Mouse (Mus musculus): ENCODE data around the gene Bckdhb. TPM values are rescaled to one million over a fixed set of nuclear protein-coding genes. Genes with fewer than 3 reads are reported as not detected.

Bckdhb gene
- polyA plus RNA-seq, 1 experiment, result not detected

DNA sequence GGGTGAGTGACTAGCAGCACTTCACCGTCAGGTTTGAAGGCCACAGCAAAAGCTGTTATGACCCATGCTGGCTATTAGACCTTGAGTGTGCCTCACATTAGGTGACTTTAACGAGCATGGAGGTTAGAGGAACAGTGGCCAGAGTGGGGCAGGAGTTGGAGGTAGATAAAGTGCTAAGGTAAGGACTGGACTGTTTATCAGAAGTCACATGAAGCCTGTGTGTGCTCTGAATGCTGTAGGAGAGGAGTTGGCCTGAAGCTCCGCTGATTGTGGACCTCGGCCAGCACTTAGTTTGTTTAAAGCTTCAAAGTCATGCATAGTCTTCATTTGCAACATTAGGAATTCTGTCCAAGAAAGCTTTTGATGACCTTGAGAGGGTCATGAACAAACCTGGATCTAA is 26.4 kb downstream of the Bckdhb start:
- TF ChIP-seq POLR2A (IDR thresholded peaks at IDR 0.05; ENCODE audit: insufficient read depth, low read depth, low read length) (no peak), CTCF (IDR thresholded peaks at IDR 0.05; ENCODE audit: insufficient read depth, low read depth, low read length) (no peak)
- no peaks in the 10 kb centered on the region for H3K4me1 ChIP-seq (ENCODE audit: control insufficient read depth, insufficient read depth, low read length)
- no peak overlapping the region for H3K27ac ChIP-seq (ENCODE audit: insufficient read depth, low read depth, low read length)
- WGBS, result 72% methylated on average over 4 of the region's 4 CpGs
- no peak overlapping the region for H3K4me3 ChIP-seq (ENCODE audit: insufficient read depth, low read depth, low read length)

DNA sequence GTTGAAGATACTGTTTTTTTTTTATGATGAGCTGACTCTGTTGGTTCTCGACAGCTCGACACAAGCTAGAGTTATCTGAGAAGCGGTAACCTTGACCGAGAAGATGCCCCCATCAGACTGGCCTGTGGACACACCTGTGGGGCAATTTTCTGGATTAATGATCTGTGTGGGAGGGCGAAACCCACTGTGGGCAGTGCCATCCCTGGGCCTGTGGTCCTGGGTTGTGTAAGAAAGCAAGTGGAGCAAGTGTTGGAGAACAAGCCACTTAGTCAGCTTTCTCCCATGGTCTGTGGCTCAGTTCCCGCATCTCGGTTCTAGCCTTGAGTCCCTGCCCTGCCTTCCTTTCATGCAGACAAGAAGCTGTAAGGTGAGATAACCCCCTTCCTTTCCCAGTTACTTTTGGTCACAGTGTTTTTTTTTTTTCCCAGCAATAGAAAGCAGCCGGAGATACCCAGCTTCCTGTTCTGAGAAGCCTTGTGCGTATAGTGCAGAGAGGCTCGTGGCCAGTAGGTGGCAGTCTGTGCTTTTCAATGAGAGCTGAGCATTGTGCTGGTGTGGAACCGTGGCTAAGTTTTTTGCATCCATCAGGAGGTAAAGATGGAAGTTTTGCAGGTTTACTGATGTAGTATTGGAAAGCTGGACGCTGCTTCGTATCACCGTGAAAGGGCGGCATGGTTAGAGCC is 31.8 kb downstream of the Bckdhb start:
- WGBS, result 53% methylated on average over 15 of the region's 15 CpGs
- H3K4me3 ChIP-seq (ENCODE audit: insufficient read depth, low read depth, low read length), result no peak overlapping the region
- no peak overlapping the region for H3K27ac ChIP-seq (ENCODE audit: insufficient read depth, low read depth, low read length)
- peak; percentile 41; the same call in 1 of the 2 replicates for TF ChIP-seq CTCF (IDR thresholded peaks at IDR 0.05; ENCODE audit: insufficient read depth, low read depth, low read length)
- no peak for TF ChIP-seq POLR2A (IDR thresholded peaks at IDR 0.05; ENCODE audit: insufficient read depth, low read depth, low read length)
- no peaks in the 10 kb centered on the region for H3K4me1 ChIP-seq (ENCODE audit: control insufficient read depth, insufficient read depth, low read length)

DNA sequence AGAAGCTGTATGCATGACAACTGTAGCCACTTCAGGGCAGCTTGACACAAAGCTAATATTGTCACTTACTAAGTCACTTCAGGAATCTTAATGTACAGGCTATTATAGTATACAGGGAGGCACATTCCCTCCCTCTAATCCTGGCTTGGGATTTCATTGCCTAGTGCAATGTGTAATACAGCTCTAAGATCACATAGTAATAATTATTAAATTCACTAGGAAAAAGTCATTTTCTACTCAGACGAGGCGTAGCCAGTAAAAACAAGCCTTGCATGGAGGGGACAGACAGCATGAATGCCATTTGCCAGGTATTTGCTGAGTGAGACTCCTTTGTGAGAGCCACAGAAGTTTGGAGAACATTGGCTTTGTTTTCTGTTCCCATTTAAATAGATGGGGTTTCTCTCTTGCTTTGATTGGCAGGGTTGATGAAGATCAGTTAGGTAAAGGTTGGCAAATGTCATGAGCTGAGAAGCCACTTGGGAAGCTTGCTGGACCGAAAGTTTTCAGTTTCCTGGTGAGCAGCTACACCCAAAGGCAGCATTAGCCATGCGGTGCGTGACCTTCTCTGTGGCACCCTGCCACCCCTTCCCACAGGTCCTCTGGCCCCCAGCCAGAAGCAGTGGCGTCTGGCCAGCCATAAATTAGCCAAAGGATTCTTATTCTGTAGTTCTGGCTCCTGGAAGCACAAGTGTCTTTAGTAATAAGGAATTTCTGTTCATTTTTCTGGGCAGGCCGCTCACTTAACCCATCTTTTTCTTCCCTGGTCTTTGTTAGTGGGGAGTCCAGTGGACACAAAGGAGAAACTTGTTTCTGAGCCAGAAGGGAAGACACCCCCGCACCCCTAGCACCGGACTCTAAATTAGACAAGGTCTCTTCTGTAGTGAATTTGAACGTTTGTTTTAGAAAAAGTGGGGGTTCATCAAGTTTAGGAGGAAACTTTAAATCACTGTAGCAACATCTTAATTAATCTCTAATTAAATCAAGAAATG is 37.4 kb downstream of the Bckdhb start:
- Histone ChIP-seq H3K4me3 (ENCODE audit: insufficient read depth, low read depth, low read length) (no peak overlapping the region), H3K4me1 (ENCODE audit: control insufficient read depth, insufficient read depth, low read length) (no peaks in the 10 kb centered on the region), H3K27ac (ENCODE audit: insufficient read depth, low read depth, low read length) (no peak overlapping the region)
- TF ChIP-seq POLR2A (IDR thresholded peaks at IDR 0.05; ENCODE audit: insufficient read depth, low read depth, low read length) (no peak), CTCF (IDR thresholded peaks at IDR 0.05; ENCODE audit: insufficient read depth, low read depth, low read length) (no peak)
- 51% methylated on average over 10 of the region's 10 CpGs for WGBS

- WGBS, result 71% methylated on average over 10 of the region's 10 CpGs
- H3K4me1 ChIP-seq (ENCODE audit: control insufficient read depth, insufficient read depth, low read length), result no peaks in the 10 kb centered on the region
- TF ChIP-seq POLR2A (IDR thresholded peaks at IDR 0.05; ENCODE audit: insufficient read depth, low read depth, low read length) (no peak), CTCF (IDR thresholded peaks at IDR 0.05; ENCODE audit: insufficient read depth, low read depth, low read length) (no peak)
- H3K27ac ChIP-seq (ENCODE audit: insufficient read depth, low read depth, low read length), result no peak overlapping the region
- H3K4me3 ChIP-seq (ENCODE audit: insufficient read depth, low read depth, low read length), result no peak overlapping the region
Observed at GRCm38 (mm10) chr9:83963296-83963695, 38.4 kb downstream of the Bckdhb start.

GRCm38 (mm10) chr9:83964376-83964775 is 39.4 kb downstream of the Bckdhb start:
- TF ChIP-seq POLR2A (IDR thresholded peaks at IDR 0.05; ENCODE audit: insufficient read depth, low read depth, low read length) (no peak), CTCF (IDR thresholded peaks at IDR 0.05; ENCODE audit: insufficient read depth, low read depth, low read length) (no peak)
- Histone ChIP-seq H3K4me1 (ENCODE audit: control insufficient read depth, insufficient read depth, low read length) (no peaks in the 10 kb centered on the region), H3K27ac (ENCODE audit: insufficient read depth, low read depth, low read length) (no peak overlapping the region), H3K4me3 (ENCODE audit: insufficient read depth, low read depth, low read length) (no peak overlapping the region)
- 77% methylated on average over 4 of the region's 4 CpGs for WGBS

DNA sequence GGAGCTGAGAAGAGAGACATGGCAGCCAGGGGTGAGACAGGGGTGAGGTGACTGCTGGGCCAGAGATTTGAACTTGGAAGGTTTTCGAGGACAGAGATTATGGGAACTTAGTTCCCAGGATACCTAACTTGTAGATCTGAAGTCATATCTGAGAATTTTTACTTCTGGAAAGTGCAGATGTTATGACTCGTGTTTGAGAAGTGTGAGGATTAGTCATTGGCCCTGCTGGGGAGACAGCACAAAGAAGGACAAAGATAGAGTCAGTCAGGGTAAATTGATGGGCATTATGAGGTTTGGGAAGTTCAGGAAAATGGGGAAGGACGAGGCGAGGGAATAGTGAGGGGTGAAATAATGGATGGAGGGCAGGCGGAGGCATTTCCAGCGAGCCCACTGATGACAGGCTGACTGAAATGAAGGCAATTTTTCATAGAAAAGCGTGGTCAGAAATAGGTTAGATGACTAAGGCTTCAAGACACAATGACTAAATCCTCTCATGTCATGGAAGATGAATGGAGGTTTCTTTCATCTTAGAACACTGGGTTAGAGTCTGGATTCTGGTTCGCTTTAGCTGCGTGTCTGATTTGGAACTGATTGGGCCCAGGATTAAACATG is 42.6 kb downstream of the Bckdhb start:
- no peak for TF ChIP-seq POLR2A (IDR thresholded peaks at IDR 0.05; ENCODE audit: insufficient read depth, low read depth, low read length)
- TF ChIP-seq CTCF (IDR thresholded peaks at IDR 0.05; ENCODE audit: insufficient read depth, low read depth, low read length), result no peak
- Histone ChIP-seq H3K4me3 (ENCODE audit: insufficient read depth, low read depth, low read length) (no peak overlapping the region), H3K27ac (ENCODE audit: insufficient read depth, low read depth, low read length) (no peak overlapping the region), H3K4me1 (ENCODE audit: control insufficient read depth, insufficient read depth, low read length) (no peaks in the 10 kb centered on the region)
- 93% methylated on average over 9 of the region's 9 CpGs for WGBS

DNA sequence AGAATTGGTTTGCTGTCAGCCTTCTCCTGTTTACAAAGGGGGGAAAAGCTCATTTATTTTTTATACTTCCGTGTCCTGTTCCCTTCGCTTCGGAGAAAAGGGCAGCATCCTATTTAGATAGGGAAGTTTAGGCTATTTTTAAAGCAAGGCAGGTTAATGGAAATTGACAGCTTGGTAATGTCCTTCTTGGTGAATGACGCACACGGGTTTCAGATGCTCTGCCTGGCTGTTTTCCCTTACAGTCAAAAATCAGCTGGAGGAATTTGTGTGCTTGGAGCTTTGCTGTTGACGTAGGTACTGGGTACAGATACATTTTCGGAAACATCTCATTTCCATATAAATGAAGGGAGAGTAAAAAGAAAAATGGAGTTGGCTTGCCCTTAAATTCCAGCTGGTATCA is 44.4 kb downstream of the Bckdhb start:
- H3K4me3 ChIP-seq (ENCODE audit: insufficient read depth, low read depth, low read length), result no peak overlapping the region
- no peak for TF ChIP-seq CTCF (IDR thresholded peaks at IDR 0.05; ENCODE audit: insufficient read depth, low read depth, low read length)
- H3K4me1 ChIP-seq (ENCODE audit: control insufficient read depth, insufficient read depth, low read length), result no peaks in the 10 kb centered on the region
- WGBS, result 82% methylated on average over 7 of the region's 7 CpGs
- no peak overlapping the region for H3K27ac ChIP-seq (ENCODE audit: insufficient read depth, low read depth, low read length)

GRCm38 (mm10) chr9:83973467-83973866 is 48.5 kb downstream of the Bckdhb start:
- no peak for TF ChIP-seq CTCF (IDR thresholded peaks at IDR 0.05; ENCODE audit: insufficient read depth, low read depth, low read length)
- TF ChIP-seq POLR2A (IDR thresholded peaks at IDR 0.05; ENCODE audit: insufficient read depth, low read depth, low read length), result no peak
- 89% methylated on average over 2 of the region's 2 CpGs for WGBS
- Histone ChIP-seq H3K4me3 (ENCODE audit: insufficient read depth, low read depth, low read length) (no peak overlapping the region), H3K4me1 (ENCODE audit: control insufficient read depth, insufficient read depth, low read length) (no peaks in the 10 kb centered on the region), H3K27ac (ENCODE audit: insufficient read depth, low read depth, low read length) (no peak overlapping the region)

GRCm38 (mm10) chr9:83975811-83976210 is 50.9 kb downstream of the Bckdhb start:
- 96% methylated on average over 2 of the region's 2 CpGs for whole genome bisulfite sequencing
- no peak for TF ChIP-seq POLR2A (IDR thresholded peaks at IDR 0.05; ENCODE audit: insufficient read depth, low read depth, low read length)
- TF ChIP-seq CTCF (IDR thresholded peaks at IDR 0.05; ENCODE audit: insufficient read depth, low read depth, low read length), result no peak
- H3K4me1 ChIP-seq (ENCODE audit: control insufficient read depth, insufficient read depth, low read length), result no peaks in the 10 kb centered on the region
- no peak overlapping the region for H3K4me3 ChIP-seq (ENCODE audit: insufficient read depth, low read depth, low read length)
- no peak overlapping the region for H3K27ac ChIP-seq (ENCODE audit: insufficient read depth, low read depth, low read length)

Measured in olfactory bulb, adult 2 months (tissue).